Mouse (Mus musculus) lung, postnatal 0 days (tissue): ENCODE measurements at regions not wholly inside any gene's neighbourhood (a gene's known extent, or its start where the extent isn't known, plus 50 kb on each side); places are given as distances from the start of the nearest gene placed in this dataset.

ENCODE experiments used
- ATAC-seq: fragments of 200-750 bp; cut with Nextera tagmentation; 2 replicates; pipeline ENCODE4 v1.8.0; 2017; ENCODE audit warnings: moderate library complexity
- DNase-seq: peaks from one replicate; pipeline ENCODE4 v3.0.0-alpha.2; 2016; ENCODE audit warnings: low spot score
- H3K27ac ChIP-seq: fragments of 300-500 bp; sonication (generic); 2 replicates; pipeline ENCODE4 v1.5.1; 2014; ENCODE audit warnings: antibody characterized with exemption, mild to moderate bottlenecking, low read length, mixed read lengths
- H3K27me3 ChIP-seq: fragments of 300-500 bp; sonication (generic); replicated peaks from 2 replicates; pipeline ENCODE4 v1.6.1; 2014; ENCODE audit warnings: low read length, mixed read lengths; ENCODE audit not compliant: insufficient read depth
- H3K36me3 ChIP-seq: fragments of 300-500 bp; sonication (generic); 2 replicates; pipeline ENCODE4 v1.6.1; 2014; ENCODE audit warnings: low read length, mixed read lengths; ENCODE audit not compliant: insufficient read depth
- H3K4me1 ChIP-seq: fragments of 300-500 bp; sonication (generic); 2 replicates; pipeline ENCODE4 v1.6.1; 2014; ENCODE audit warnings: antibody characterized with exemption, low read depth, low read length, mixed read lengths; ENCODE audit not compliant: insufficient read depth
- H3K4me2 ChIP-seq: fragments of 300-500 bp; sonication (generic); replicated peaks from 2 replicates; pipeline ENCODE4 v1.6.1; 2014; ENCODE audit warnings: low read depth, mild to moderate bottlenecking, low read length, moderate library complexity, mixed read lengths
- H3K4me3 ChIP-seq: fragments of 300-500 bp; sonication (generic); 2 replicates; pipeline ENCODE4 v1.5.1; 2014; ENCODE audit warnings: low read depth, low read length
- H3K9ac ChIP-seq: fragments of 300-500 bp; sonication (generic); replicated peaks from 2 replicates; pipeline ENCODE4 v1.6.1; 2014; ENCODE audit warnings: low read depth, mild to moderate bottlenecking
- H3K9me3 ChIP-seq: fragments of 300-500 bp; sonication (generic); 2 replicates; pipeline ENCODE4 v1.6.1; 2016; ENCODE audit warnings: low read length, mixed read lengths
- CTCF ChIP-seq: IDR thresholded peaks from 2 replicates; pipeline ENCODE4 v1.5.1; 2016; ENCODE audit warnings: antibody characterized with exemption, mild to moderate bottlenecking
- EP300 ChIP-seq: IDR thresholded peaks from 2 replicates; pipeline ENCODE4 v1.6.1; 2016; ENCODE audit warnings: antibody characterized with exemption, mild to moderate bottlenecking, control low read depth
- WGBS: fragments of 180-500 bp; shearing (Covaris S2); extraction: QIAGEN DNeasy Blood & Tissue Kit; methylation state at CpG from one replicate; pipeline ENCODE4 v1.1.7; 2014; 5-methylcytosine and 5-hydroxymethylcytosine counted together

DNA sequence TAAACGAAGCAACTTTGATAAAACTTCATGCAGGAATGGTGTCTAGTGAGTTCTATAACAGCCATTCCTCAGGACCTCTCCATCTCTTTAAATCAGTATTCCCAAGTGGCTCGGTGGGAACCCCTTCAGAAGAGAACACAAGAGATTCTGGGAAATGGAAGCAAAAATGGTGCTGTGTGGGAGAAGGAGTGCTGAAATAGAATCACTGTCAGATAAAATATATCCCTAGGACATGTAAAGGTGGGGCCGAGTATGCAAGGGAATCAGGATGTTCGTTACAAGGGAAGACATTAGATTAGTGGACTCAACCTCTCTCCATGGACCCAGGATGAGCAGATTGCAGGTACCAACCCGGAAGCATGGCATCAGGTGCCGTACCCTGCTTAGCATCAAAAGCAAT, 1076.1 kb downstream of the Synb start:
- Histone ChIP-seq H3K9ac (no peak overlapping the region), H3K27ac (no peak overlapping the region), H3K4me1 (no peaks in the 10 kb centered on the region), H3K36me3 (no peaks in the 10 kb centered on the region), H3K27me3 (no peaks in the 10 kb centered on the region), H3K4me2 (no peak overlapping the region), H3K4me3 (no peak overlapping the region), H3K9me3 (no peaks in the 10 kb centered on the region)
- 73% methylated on average over 6 of the region's 6 CpGs for WGBS
- no peak for DNase-seq
- no peak for ATAC-seq
- no peak for TF ChIP-seq EP300
- no peak for TF ChIP-seq CTCF

DNA sequence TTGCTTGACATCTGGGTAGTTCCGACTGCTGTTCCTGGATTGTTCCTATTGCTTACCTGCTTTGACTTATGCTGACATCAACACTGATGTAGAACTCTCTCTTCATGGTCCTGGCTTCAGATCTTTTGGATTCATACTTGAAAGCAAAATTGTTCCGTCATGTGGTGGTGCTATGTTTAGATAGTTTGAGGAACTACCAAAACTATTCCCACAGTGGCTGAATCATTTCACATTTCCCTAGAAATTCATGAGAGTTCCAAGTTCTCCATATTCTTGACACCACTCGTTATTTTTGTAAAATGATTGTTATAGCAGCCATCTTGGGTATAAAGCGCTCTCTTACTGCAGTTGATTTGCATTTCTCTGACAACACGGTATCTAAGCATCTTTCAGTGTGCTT, 1080.2 kb downstream of the Synb start:
- 85% methylated on average over 5 of the region's 5 CpGs for WGBS
- ATAC-seq, result no peak

GRCm38 (mm10) chr14:68198802-68199201, 1095.3 kb downstream of the Synb start:
- H3K4me2 ChIP-seq, result no peak overlapping the region
- no peaks in the 10 kb centered on the region for H3K36me3 ChIP-seq
- no peaks in the 10 kb centered on the region for H3K27me3 ChIP-seq
- no peaks in the 10 kb centered on the region for H3K9me3 ChIP-seq
- TF ChIP-seq CTCF (no peak), EP300 (no peak)
- no peak for DNase-seq
- 10% methylated on average over 8 of the region's 8 CpGs for WGBS
- H3K4me1 ChIP-seq, result no peaks in the 10 kb centered on the region
- ATAC-seq, result no peak
- no peak overlapping the region for H3K27ac ChIP-seq
- no peak overlapping the region for H3K9ac ChIP-seq
- H3K4me3 ChIP-seq, result no peak overlapping the region

More for the DNA sequence above, 1080.2 kb downstream of the Synb start:
- Histone ChIP-seq H3K36me3 (no peaks in the 10 kb centered on the region), H3K9me3 (no peaks in the 10 kb centered on the region), H3K4me2 (no peak overlapping the region), H3K4me1 (no peaks in the 10 kb centered on the region), H3K9ac (no peak overlapping the region), H3K4me3 (no peak overlapping the region), H3K27me3 (no peaks in the 10 kb centered on the region), H3K27ac (no peak overlapping the region)
- TF ChIP-seq CTCF (no peak), EP300 (no peak)
- no peak for DNase-seq

DNA sequence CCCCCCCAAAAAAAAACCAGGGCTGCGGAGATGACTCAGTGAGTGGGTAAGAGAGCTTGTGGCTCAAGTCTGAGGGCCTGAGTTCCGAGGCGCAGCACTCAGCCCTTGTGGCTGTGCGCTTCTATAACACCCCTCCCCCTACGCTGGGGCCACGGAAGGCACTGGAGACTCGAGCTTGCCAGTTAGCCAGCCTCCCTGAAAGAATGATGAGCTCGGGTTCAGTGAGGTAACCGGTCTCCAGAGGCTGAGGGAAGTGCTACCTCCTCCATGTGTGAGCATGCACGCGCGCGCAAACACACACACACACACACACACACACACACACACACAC, 1096.7 kb downstream of the Synb start:
- DNase-seq, result no peak
- no peak for TF ChIP-seq CTCF
- no peak for TF ChIP-seq EP300
- 10% methylated on average over 8 of the region's 13 CpGs for WGBS
- Histone ChIP-seq H3K4me3 (no peak overlapping the region), H3K9ac (no peak overlapping the region), H3K4me2 (no peak overlapping the region), H3K4me1 (no peaks in the 10 kb centered on the region), H3K36me3 (no peaks in the 10 kb centered on the region), H3K27ac (no peak overlapping the region), H3K27me3 (no peaks in the 10 kb centered on the region), H3K9me3 (no peaks in the 10 kb centered on the region)
- ATAC-seq, result no peak

DNA sequence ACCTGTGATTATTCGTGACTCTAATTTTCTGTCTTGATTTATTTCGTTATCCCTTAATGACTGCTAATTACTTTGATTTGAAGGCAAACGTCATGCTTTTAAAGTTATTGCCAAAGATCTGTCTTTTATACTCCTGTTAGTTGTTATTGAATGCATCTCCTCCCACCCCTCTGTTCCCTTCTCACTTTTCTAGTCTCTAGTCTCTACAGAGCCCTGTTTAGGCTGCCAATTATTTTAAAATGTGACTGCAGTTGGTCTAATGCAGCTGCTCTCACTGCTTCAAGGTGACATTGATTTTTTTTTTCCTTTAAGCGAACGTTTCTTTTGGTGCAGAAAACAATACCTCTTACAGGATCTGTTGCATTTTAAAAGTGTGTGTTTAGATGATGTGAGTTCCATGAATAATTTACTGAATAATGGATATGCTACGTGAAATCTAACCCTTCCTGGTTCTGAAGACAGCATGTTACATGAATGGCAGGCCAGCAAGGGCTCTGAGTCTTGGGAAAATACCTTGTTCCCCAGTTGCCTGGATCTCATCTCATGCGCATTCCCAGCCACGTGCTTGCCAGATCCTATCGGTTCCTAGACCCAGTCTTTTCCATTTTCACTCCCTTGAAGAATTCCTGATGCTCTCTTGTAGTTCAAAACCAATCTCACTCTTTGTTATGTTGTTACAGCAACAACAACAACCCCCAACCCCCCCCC, 1097.2 kb downstream of the Synb start:
- Histone ChIP-seq H3K27me3 (no peaks in the 10 kb centered on the region), H3K4me1 (no peaks in the 10 kb centered on the region), H3K4me3 (no peak overlapping the region), H3K9me3 (no peaks in the 10 kb centered on the region), H3K27ac (no peak overlapping the region), H3K4me2 (no peak overlapping the region), H3K9ac (no peak overlapping the region), H3K36me3 (no peaks in the 10 kb centered on the region)
- no peak for TF ChIP-seq CTCF
- TF ChIP-seq EP300, result no peak
- DNase-seq (no peak), ATAC-seq (no peak)
- 42% methylated on average over 9 of the region's 9 CpGs for WGBS

DNA sequence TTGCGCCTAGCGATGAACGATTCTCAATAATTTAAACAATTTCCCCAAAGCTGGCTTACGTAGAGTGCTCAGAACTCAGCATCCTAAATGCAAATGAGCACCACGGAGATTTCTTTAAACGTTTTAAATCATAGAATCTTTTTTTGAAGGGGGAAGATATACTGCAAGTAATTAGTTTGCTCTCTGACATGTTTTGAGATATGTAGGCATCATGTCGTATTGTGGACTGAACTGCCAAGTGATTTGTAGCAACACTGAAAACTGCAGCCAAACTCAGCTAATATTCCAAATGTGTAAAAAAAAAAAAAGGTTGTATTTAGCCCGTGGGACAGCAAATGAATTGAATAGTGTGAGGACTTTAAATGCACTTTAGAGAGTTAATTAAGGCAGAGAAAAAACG, 1097.9 kb downstream of the Synb start:
- no peaks in the 10 kb centered on the region for H3K27me3 ChIP-seq
- no peaks in the 10 kb centered on the region for H3K36me3 ChIP-seq
- no peak overlapping the region for H3K4me2 ChIP-seq
- no peaks in the 10 kb centered on the region for H3K4me1 ChIP-seq
- no peak overlapping the region for H3K27ac ChIP-seq
- H3K9me3 ChIP-seq, result no peaks in the 10 kb centered on the region
- WGBS, result 68% methylated on average over 9 of the region's 9 CpGs
- H3K4me3 ChIP-seq, result no peak overlapping the region
- no peak overlapping the region for H3K9ac ChIP-seq
- DNase-seq (no peak), ATAC-seq (no peak)
- TF ChIP-seq EP300 (no peak), CTCF (no peak)

GRCm38 (mm10) chr14:68189876-68190275, 1104.2 kb downstream of the Synb start:
- H3K4me2 ChIP-seq, result no peak overlapping the region
- TF ChIP-seq CTCF (no peak), EP300 (no peak)
- WGBS, result 65% methylated on average over 4 of the region's 4 CpGs
- H3K36me3 ChIP-seq, result no peaks in the 10 kb centered on the region
- ATAC-seq (no peak), DNase-seq (no peak)
- no peak overlapping the region for H3K4me3 ChIP-seq
- H3K27me3 ChIP-seq, result no peaks in the 10 kb centered on the region
- no peak overlapping the region for H3K27ac ChIP-seq
- H3K9me3 ChIP-seq, result no peaks in the 10 kb centered on the region
- H3K4me1 ChIP-seq, result no peaks in the 10 kb centered on the region
- H3K9ac ChIP-seq, result no peak overlapping the region
